Mouse (Mus musculus): ENCODE measurements around the gene Sart3. TPM values are rescaled to one million over a fixed set of nuclear protein-coding genes. Genes with fewer than 3 reads are reported as not detected.

Gene Sart3
- polyA plus RNA-seq, 1 experiment = 47.5 TPM

- Histone ChIP-seq H3K4me3 (ENCODE audit: control insufficient read depth, insufficient read depth, low read length) (no peak overlapping the region), H3K36me3 (ENCODE audit: control insufficient read depth, insufficient read depth, low read length) (no peaks in the 10 kb centered on the region), H3K27me3 (ENCODE audit: control insufficient read depth, insufficient read depth, low read length) (no peaks in the 10 kb centered on the region), H3K4me1 (replicated peaks; ENCODE audit: control insufficient read depth, insufficient read depth, low read length) (peaks cover 14% of the 10 kb centered on the region), H3K27ac (ENCODE audit: control insufficient read depth, insufficient read depth, low read length) (no peak overlapping the region)
- TF ChIP-seq CTCF (IDR thresholded peaks at IDR 0.05; ENCODE audit: borderline replicate concordance, control insufficient read depth, extremely low read depth, insufficient read depth, low read length, poor library complexity) (no peak), POLR2A (IDR thresholded peaks at IDR 0.05; ENCODE audit: control insufficient read depth, extremely low read depth, insufficient read depth, low read length, poor library complexity) (no peak)
- no peak for DNase-seq
- WGBS = 98% methylated on average over 8 of the region's 8 CpGs
Observed at GRCm38 (mm10) chr5:113768806-113769205, 3.5 kb downstream of the Sart3 start.

- no peak overlapping the region for H3K27ac ChIP-seq (ENCODE audit: control insufficient read depth, insufficient read depth, low read length)
- H3K27me3 ChIP-seq (ENCODE audit: control insufficient read depth, insufficient read depth, low read length) = no peaks in the 10 kb centered on the region
- 79% methylated on average over 13 of the region's 13 CpGs for WGBS
- TF ChIP-seq CTCF (IDR thresholded peaks at IDR 0.05; ENCODE audit: borderline replicate concordance, control insufficient read depth, extremely low read depth, insufficient read depth, low read length, poor library complexity) (no peak), POLR2A (IDR thresholded peaks at IDR 0.05; ENCODE audit: control insufficient read depth, extremely low read depth, insufficient read depth, low read length, poor library complexity) (no peak)
- DNase-seq = no peak
- H3K36me3 ChIP-seq (ENCODE audit: control insufficient read depth, insufficient read depth, low read length) = peaks cover 16% of the 10 kb centered on the region
- H3K4me1 ChIP-seq (replicated peaks; ENCODE audit: control insufficient read depth, insufficient read depth, low read length) = peaks cover 8% of the 10 kb centered on the region
- no peak overlapping the region for H3K4me3 ChIP-seq (ENCODE audit: control insufficient read depth, insufficient read depth, low read length)
Observed at GRCm38 (mm10) chr5:113765641-113766526, 6.4 kb downstream of the Sart3 start.

GRCm38 (mm10) chr5:113764426-113764825 lies 7.9 kb downstream of the Sart3 start:
- H3K4me1 ChIP-seq (replicated peaks; ENCODE audit: control insufficient read depth, insufficient read depth, low read length) = no peaks in the 10 kb centered on the region
- no peak for DNase-seq
- H3K27me3 ChIP-seq (ENCODE audit: control insufficient read depth, insufficient read depth, low read length) = no peaks in the 10 kb centered on the region
- no peak overlapping the region for H3K4me3 ChIP-seq (ENCODE audit: control insufficient read depth, insufficient read depth, low read length)
- WGBS = 86% methylated on average over 7 of the region's 7 CpGs
- H3K36me3 ChIP-seq (ENCODE audit: control insufficient read depth, insufficient read depth, low read length) = peaks cover 29% of the 10 kb centered on the region
- no peak overlapping the region for H3K27ac ChIP-seq (ENCODE audit: control insufficient read depth, insufficient read depth, low read length)
- TF ChIP-seq CTCF (IDR thresholded peaks at IDR 0.05; ENCODE audit: borderline replicate concordance, control insufficient read depth, extremely low read depth, insufficient read depth, low read length, poor library complexity) = no peak
- TF ChIP-seq POLR2A (IDR thresholded peaks at IDR 0.05; ENCODE audit: control insufficient read depth, extremely low read depth, insufficient read depth, low read length, poor library complexity) = no peak

DNA sequence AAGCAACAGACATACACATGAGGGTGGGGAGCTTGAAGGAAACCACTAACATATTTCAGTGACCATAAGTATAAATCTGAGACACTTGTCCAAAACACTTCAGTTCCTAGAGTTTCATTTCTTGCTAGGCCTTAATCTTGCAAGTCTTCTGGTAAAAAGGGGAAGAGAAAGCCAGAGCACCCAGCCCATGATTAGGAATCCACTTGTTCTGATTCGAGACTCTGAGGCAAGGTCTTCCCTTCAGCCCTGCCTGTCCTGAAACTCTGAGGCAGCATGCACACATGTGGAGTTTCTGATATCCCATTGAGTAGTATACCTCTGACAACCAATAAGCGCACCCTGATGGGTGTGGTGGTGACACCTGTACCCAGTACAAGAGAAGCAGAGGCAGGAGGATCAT lies 10.7 kb downstream of the Sart3 start:
- Histone ChIP-seq H3K4me3 (ENCODE audit: control insufficient read depth, insufficient read depth, low read length) (no peak overlapping the region), H3K36me3 (ENCODE audit: control insufficient read depth, insufficient read depth, low read length) (peaks cover 44% of the 10 kb centered on the region), H3K27me3 (ENCODE audit: control insufficient read depth, insufficient read depth, low read length) (no peaks in the 10 kb centered on the region), H3K27ac (ENCODE audit: control insufficient read depth, insufficient read depth, low read length) (no peak overlapping the region), H3K4me1 (replicated peaks; ENCODE audit: control insufficient read depth, insufficient read depth, low read length) (no peaks in the 10 kb centered on the region)
- TF ChIP-seq CTCF (IDR thresholded peaks at IDR 0.05; ENCODE audit: borderline replicate concordance, control insufficient read depth, extremely low read depth, insufficient read depth, low read length, poor library complexity) (no peak), POLR2A (IDR thresholded peaks at IDR 0.05; ENCODE audit: control insufficient read depth, extremely low read depth, insufficient read depth, low read length, poor library complexity) (no peak)
- 88% methylated on average over 2 of the region's 2 CpGs for WGBS
- no peak for DNase-seq

DNA sequence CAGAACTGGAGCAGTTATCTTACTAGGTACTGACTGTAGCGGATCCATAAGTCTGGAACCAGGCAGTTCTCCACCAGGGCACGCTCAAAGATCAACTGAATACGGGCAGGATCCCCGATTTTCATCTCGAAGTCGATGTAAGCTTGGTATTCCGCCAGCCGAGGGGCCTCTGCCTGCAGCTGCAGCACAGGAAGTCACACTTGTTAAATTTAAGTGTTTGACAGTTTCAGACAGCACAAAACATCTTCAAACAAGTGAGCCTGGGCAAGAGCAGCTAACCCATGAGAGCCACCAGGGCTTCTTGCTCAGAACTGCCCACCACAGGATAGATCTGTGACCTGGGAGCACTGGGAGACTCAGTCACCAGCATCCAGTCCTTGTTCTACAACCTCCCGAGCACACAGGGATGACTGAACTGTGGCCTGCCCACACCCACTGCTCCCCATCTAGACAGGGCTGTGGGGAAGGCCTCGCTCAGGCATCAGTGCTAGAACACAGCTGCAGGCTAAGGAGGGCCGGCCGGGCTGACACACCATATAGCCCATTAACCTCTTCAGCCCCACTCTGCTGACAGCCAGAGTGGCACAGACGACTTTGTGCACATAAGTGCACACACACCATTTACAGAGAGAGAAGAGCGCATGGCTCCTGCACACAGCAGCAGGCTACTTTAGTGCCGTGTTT lies 16.8 kb downstream of the Sart3 start:
- WGBS = 95% methylated on average over 15 of the region's 15 CpGs
- TF ChIP-seq POLR2A (IDR thresholded peaks at IDR 0.05; ENCODE audit: control insufficient read depth, extremely low read depth, insufficient read depth, low read length, poor library complexity) = no peak
- TF ChIP-seq CTCF (IDR thresholded peaks at IDR 0.05; ENCODE audit: borderline replicate concordance, control insufficient read depth, extremely low read depth, insufficient read depth, low read length, poor library complexity) = no peak
- Histone ChIP-seq H3K27me3 (ENCODE audit: control insufficient read depth, insufficient read depth, low read length) (no peaks in the 10 kb centered on the region), H3K36me3 (ENCODE audit: control insufficient read depth, insufficient read depth, low read length) (peaks cover 75% of the 10 kb centered on the region), H3K4me1 (replicated peaks; ENCODE audit: control insufficient read depth, insufficient read depth, low read length) (no peaks in the 10 kb centered on the region), H3K4me3 (ENCODE audit: control insufficient read depth, insufficient read depth, low read length) (no peak overlapping the region), H3K27ac (ENCODE audit: control insufficient read depth, insufficient read depth, low read length) (no peak overlapping the region)
- DNase-seq = no peak

GRCm38 (mm10) chr5:113751521-113752157 lies 20.7 kb downstream of the Sart3 start:
- H3K4me3 ChIP-seq (ENCODE audit: control insufficient read depth, insufficient read depth, low read length) = no peak overlapping the region
- TF ChIP-seq CTCF (IDR thresholded peaks at IDR 0.05; ENCODE audit: borderline replicate concordance, control insufficient read depth, extremely low read depth, insufficient read depth, low read length, poor library complexity) (no peak), POLR2A (IDR thresholded peaks at IDR 0.05; ENCODE audit: control insufficient read depth, extremely low read depth, insufficient read depth, low read length, poor library complexity) (no peak)
- H3K4me1 ChIP-seq (replicated peaks; ENCODE audit: control insufficient read depth, insufficient read depth, low read length) = no peaks in the 10 kb centered on the region
- no peak overlapping the region for H3K27ac ChIP-seq (ENCODE audit: control insufficient read depth, insufficient read depth, low read length)
- WGBS = 95% methylated on average over 9 of the region's 9 CpGs
- H3K36me3 ChIP-seq (ENCODE audit: control insufficient read depth, insufficient read depth, low read length) = peaks cover 81% of the 10 kb centered on the region
- DNase-seq = no peak
- no peaks in the 10 kb centered on the region for H3K27me3 ChIP-seq (ENCODE audit: control insufficient read depth, insufficient read depth, low read length)
